Mouse (Mus musculus): ENCODE measurements at regions not wholly inside any gene's neighbourhood (a gene's known extent, or its start where the extent isn't known, plus 50 kb on each side); places are given as distances from the start of the nearest gene placed in this dataset.

DNA sequence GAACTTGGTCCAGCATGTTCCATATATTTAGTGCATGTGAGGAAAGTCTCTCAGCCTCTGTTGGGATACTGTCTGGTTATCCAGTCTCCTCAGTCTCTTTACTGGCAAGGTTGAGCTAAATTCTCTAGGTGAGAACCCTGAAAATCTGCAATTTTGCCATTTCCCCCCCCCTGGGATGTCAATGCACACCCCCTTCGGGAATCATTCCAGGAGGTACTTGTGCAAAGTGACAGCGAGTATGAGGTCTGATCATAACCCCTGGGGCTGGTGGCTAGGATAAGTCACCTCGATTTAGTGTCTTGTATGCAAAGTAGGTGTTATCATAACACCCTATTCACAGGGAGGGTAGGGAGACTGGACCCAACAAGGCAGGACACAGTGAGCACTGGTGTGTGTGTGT, 148.3 kb upstream of the Irf2bp2 start:
- no peak for DNase-seq (ENCODE audit: low spot score in 2 of 2)

- no peak for DNase-seq (ENCODE audit: low spot score in 2 of 2)
Observed at GRCm38 (mm10) chr8:126741031-126741430, 147.2 kb upstream of the Irf2bp2 start.

- DNase-seq (ENCODE audit: low spot score in 2 of 2) = no peak
Observed at GRCm38 (mm10) chr8:126739768-126740167, 146.0 kb upstream of the Irf2bp2 start.

DNA sequence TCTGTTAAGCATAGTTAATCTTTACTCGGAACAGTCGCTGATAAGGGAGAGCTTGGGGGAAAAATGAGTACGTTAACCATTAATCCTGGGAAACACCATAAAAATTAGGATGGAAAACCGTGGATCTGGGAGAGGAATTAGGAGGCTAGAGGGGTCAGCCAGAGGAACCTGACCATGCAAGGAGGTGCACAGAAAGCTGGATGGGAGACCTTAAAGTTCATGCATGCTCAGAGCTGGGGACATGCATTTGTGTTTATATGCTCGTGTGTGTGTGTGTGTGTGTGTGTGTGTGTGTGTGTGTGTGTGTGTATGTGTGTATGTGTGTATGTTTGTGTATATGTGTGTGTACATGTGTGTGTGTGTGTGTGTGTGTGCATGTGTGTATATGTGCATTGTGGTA, 143.2 kb upstream of the Irf2bp2 start:
- DNase-seq (ENCODE audit: low spot score in 2 of 2) = no peak

GRCm38 (mm10) chr8:126736441-126736962, 142.7 kb upstream of the Irf2bp2 start:
- no peak for DNase-seq (ENCODE audit: low spot score in 2 of 2)

- peak; percentile 49 to 81 for DNase-seq (ENCODE audit: low spot score in 2 of 2)
Observed at GRCm38 (mm10) chr8:126735488-126736440, 142.0 kb upstream of the Irf2bp2 start.

GRCm38 (mm10) chr8:126734743-126735487, 141.1 kb upstream of the Irf2bp2 start:
- DNase-seq (ENCODE audit: low spot score in 2 of 2) = no peak

GRCm38 (mm10) chr8:126733779-126734178, 140.0 kb upstream of the Irf2bp2 start:
- no peak for DNase-seq (ENCODE audit: low spot score in 2 of 2)

DNA sequence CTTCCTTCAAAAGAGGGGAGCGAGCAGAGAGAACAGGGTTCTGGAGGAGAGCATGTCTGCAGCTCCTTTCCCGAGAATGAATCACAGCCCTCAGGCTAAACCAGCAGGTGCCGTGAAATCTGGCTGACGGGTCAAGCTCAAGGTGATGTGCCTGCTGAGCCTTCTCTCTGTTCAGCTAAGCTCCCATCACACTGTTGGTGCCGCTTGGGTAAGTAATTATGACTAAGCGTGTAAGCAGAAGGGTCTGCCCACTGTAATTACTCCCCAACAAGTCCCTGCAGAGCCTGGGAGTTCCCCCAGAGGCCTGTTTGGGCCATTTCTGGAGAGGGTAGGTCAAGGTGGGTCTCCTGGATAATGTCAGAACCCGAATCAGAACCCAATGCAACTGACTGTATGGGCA, 139.5 kb upstream of the Irf2bp2 start:
- no peak for DNase-seq (ENCODE audit: low spot score in 2 of 2)

DNA sequence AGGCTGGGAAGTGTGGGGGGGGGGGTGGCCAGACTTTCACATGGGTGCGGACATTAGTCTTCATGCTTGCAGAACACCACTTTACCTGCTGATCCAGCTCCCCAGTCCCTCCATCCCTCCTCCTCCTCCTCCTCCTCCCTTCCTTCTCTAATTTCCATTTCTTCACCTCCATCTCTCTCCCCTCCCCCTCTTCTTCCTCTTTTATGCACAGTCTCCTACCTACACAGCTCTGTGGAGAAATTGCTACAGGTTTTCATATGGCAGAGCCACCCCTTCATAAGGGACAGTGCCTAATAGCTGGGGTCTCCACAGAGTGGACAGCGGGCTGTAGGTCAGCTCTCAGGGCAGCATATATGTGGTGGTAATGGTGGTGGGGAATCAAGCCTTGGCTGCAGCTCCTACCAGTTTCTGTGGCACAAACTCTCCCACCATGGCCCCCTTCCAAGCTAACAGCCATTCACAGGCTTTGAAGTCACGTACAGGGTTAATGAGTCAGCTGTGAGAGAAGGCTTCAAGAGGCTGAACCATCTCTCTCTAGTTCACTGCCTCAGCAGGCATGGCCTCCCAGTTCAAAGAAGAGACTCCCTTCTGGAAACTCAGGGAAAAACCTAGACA, 136.3 kb upstream of the Irf2bp2 start:
- no peak for DNase-seq (ENCODE audit: low spot score in 2 of 2)

DNA sequence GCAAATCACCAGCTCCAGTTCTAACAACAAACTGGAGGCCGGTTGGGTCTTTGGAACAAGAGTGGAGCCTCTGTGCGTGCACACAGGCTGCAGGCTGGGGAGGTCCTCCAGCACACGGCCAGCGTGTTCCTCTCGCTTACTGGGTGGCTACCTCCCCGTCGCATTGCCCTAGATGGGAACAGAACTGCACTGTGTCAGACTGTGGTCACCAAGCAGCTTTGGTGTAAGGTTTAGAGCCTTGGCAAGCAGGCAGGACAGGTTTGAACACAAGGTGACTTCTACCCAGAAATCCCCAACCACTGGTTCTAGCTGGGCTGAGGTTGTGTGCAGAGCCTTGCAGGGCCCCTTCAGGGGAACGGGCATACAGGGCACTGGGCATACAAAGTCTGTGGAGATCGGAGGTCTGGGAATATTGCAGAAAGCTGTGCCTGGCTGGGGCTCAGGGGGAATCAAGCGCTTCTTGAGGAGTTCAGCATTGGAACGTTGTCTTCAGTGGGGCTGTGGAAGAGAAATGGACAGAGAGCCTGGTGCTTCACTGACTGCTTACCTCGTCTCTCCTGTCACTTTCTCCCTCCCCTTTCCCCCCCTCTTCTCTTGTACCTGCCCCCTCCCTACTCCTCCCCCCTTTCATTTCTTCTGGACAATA, 135.3 kb upstream of the Irf2bp2 start:
- DNase-seq (ENCODE audit: low spot score in 2 of 2) = no peak

GRCm38 (mm10) chr8:126728135-126728534, 134.3 kb upstream of the Irf2bp2 start:
- no peak for DNase-seq (ENCODE audit: low spot score in 2 of 2)

DNA sequence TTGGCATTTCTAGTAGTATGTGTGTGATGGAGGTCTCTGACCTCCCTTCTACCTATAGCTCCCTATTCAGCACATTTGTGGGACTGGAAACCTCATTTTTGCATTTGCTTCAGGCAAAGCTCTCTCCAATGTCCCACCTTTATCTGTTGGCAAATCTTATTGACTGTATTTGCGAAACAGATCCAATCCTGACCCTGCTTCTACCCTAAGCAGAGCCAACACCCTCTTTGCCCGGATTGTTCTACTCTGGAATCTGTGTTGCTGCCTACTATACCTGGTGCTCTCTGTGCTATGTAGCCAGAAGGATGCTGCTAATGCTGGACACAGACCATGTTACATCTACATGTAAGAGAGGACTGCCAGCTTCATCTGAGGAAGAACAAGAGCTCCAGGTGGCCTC, 133.3 kb upstream of the Irf2bp2 start:
- no peak for DNase-seq (ENCODE audit: low spot score in 2 of 2)

GRCm38 (mm10) chr8:126723259-126724122, 129.7 kb upstream of the Irf2bp2 start:
- no peak for DNase-seq (ENCODE audit: low spot score in 2 of 2)

- no peak for DNase-seq (ENCODE audit: low spot score in 2 of 2)
Observed at GRCm38 (mm10) chr8:126721621-126722020, 127.8 kb upstream of the Irf2bp2 start.

GRCm38 (mm10) chr8:126720473-126721145, 126.8 kb upstream of the Irf2bp2 start:
- no peak for DNase-seq (ENCODE audit: low spot score in 2 of 2)

DNA sequence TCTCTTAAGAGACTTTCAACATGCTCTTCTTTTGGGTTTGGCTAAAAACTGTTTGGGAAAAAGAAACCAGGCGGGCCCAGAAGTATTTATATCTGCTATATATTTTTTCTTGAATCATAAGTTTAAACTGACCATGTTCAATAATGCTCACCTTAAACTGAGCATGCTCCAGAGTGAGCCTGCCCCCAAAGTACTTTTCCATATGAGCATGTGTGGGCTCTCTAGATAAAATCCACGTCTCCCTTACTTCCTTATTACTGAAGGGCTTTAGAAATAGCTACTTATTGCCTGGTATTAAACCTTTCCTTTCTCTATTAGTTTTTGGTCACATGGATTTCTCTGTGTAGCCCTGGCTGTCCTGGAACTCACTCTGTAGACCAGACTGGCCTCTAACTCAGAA, 126.0 kb upstream of the Irf2bp2 start:
- no peak for DNase-seq (ENCODE audit: low spot score in 2 of 2)

DNA sequence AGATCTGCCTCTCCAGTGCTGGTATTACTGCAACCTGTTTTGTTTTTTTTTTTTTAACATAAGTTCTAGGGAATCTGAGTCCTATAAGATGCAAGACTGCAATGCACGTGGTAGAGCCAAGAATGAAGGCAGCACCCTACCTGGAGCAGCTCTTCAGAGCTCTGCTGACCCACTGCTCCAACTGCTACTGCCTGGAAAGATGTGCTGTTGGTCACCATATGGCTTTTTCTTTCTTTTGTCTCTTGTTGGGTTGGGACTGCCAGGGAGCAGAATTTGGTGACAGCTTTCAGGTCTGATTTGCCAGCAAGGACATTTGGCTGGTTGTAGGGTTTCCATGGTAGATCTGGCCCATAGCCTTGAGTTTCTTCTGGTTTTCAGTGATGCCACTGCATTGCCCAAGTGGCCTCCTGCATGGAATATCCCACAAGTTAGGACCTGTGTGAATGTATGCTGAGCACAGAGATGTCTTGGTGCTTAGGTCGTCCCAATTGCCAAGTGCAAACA, 123.9 kb upstream of the Irf2bp2 start:
- DNase-seq (ENCODE audit: low spot score in 2 of 2) = peak in 1 of 2 experiments; percentile 37

- DNase-seq (ENCODE audit: low spot score in 2 of 2) = no peak
Observed at GRCm38 (mm10) chr8:126715666-126716065, 121.9 kb upstream of the Irf2bp2 start.

- DNase-seq (ENCODE audit: low spot score in 2 of 2) = no peak
Observed at GRCm38 (mm10) chr8:126713602-126714145, 119.9 kb upstream of the Irf2bp2 start.
